Mouse (Mus musculus): ENCODE data around the gene Ptpn21.

- TF ChIP-seq POLR2A (IDR thresholded peaks at IDR 0.05; ENCODE audit: control insufficient read depth, low read depth, low read length) (peak; percentile 50), CTCF (IDR thresholded peaks at IDR 0.05; ENCODE audit: control insufficient read depth, insufficient read depth, insufficient replicate concordance, low read depth, low read length) (no peak)
Observed at GRCm38 (mm10) chr12:98734246-98734879, 2.8 kb downstream of the Ptpn21 start.
